Mouse (Mus musculus) monocyte, adult 2 months (primary cell): ENCODE data around the gene Gm9611.
"Not testable (repeated sequence)": the region's sequence is repeated elsewhere in the genome, so short reads cannot be mapped to it uniquely, and the experiment has no call there.

ENCODE experiments used
- DNase-seq, 2 experiments: peaks; one replicate each; pipeline ENCODE4 v3.0.0; 2022; ENCODE audit warnings: low spot score in 2 of 2, low read depth in 1 of 2

Gene Gm9611

DNA sequence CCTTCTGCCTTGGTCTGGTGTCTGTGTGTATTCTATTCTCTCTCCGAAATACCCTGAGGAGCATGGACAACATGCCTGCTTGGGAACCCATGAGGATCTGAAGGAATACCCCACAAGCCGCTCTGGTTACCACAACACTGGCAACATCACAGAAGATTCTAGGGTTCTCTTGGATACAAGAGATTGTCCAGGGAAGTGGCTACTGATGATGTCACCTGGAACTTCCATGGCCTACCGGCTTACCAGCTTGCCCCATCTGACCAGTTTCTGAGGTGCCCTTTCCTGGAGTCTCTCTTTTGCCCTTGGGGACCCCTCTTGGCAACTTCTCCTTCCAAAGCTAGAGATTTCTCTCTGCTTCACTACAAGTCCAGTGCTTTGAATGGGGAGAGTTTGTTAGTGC is at the start of gene Gm9611:
TSS of gene Gm9611 (minus strand) at position 101 of the 400 bp plus-strand sequence.
- DNase-seq, result not testable (repeated sequence)

DNA sequence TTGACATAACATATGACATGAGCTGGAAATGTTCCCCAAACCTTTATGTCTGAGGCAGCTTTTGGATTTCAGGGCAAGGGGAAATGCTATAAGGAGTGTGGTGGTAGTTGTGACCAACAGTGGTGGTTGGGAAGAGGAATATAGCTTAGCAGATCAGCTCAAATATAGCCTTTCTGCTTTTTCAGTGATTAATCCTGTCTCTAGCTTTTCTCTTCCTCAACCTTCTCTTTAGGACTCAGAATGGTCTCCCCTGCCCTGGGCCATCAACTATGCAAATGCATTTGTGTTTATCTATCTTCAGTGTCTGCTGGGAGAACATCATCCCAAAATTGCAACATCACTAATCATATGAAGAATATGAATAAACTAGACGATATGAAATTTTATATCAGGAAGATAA is 12.8 kb upstream of the Gm9611 start, which contains the start of gene Gm7995:
TSS of gene Gm7995 (plus strand) at position 301 of the 400 bp plus-strand sequence.
- DNase-seq, result not testable (repeated sequence)

DNA sequence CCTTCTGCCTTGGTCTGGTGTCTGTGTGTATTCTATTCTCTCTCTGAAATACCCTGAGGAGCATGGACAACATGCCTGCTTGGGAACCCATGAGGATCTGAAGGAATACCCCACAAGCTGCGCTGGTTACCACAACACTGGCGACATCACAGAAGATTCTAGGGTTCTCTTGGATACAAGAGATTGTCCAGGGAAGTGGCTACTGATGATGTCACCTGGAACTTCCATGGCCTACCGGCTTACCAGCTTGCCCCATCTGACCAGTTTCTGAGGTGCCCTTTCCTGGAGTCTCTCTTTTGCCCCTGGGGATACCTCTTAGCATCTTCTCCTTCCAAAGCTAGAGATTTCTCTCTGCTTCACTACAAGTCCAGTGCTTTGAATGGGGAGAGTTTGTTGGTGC is 37.2 kb downstream of the Gm9611 start, which contains the start of gene Gm17026:
TSS of gene Gm17026 (minus strand) at position 101 of the 400 bp plus-strand sequence.
- DNase-seq, result not testable (repeated sequence)
